Mouse (Mus musculus) T-helper 1 cell (primary cell): ENCODE measurements around the gene Vmn2r60.
"Not testable (repeated sequence)": the region's sequence is repeated elsewhere in the genome, so short reads cannot be mapped to it uniquely, and the experiment has no call there.

ENCODE experiments used
- in situ Hi-C: fragments of 300-600 bp; cut with MboI, MseI; formaldehyde crosslinking; loops from one replicate; pipeline ENCODE4 v1.15.1; 2025; ENCODE audit warnings: high pct_unique_total_duplicates

Gene Vmn2r60

GRCm38 (mm10) chr7:42107470-42107869, at the start of gene Vmn2r60:
Gene Vmn2r60 (plus strand): TSS chr7:42107770.
- in situ Hi-C loops: no loop called here

DNA sequence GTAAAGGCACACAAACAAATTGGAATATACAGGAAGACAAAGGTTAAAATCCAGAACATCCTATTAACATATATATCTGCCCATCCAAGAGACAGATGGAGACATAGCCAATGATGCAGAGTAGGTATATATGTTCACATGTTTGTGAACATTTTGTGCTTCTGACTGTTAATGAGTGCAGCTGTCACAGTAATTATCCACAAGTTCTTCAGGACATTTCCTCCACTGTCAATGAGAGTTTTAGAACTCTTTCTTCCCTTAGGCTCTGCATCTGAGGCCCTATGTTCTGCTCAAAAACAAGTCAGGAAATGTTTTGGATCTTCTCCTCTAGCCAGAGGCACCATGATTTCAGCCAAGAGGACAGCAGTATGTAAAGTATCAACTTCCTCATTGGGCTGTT, 48.6 kb upstream of the Vmn2r60 start, which contains the start of gene Vmn2r59:
Gene Vmn2r59, minus strand, starts transcription at position 101 of the 400 bp plus-strand sequence.
- in situ Hi-C loops: no loop called here

DNA sequence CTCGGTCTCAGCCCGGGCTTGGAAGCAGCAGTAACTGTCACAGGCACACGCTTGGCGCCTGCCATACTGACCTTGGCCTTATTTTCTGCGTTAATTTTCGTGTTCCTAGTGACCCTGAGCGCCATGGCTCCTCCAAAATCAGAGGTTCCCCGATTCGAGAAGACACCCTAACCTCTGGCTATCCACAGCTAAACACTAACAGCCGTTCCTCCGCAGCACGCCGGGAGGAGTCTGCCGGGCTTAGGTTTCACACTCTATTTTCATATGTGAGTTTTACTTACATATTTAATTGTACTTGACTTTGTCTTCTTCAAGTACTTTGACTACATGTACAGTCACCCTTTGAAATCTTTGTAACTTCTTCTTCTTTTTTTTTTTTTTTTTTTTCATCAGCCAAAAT, 509 bp upstream of the Vmn2r60 start:
- in situ Hi-C loops: not testable (repeated sequence)
